Mouse (Mus musculus) olfactory bulb, adult 2 months (tissue): Measurements from ENCODE around the gene Npb. TPM values are rescaled to one million over a fixed set of nuclear protein-coding genes. Genes with fewer than 3 reads are reported as not detected.

Experiments
- H3K27ac ChIP-seq: fragments of 200-500 bp; 2 replicates; pipeline ENCODE4 v1.5.1; 2012; ENCODE audit warnings: low read depth, low read length; ENCODE audit not compliant: insufficient read depth
- H3K4me1 ChIP-seq: fragments of 200-500 bp; 2 replicates; pipeline ENCODE4 v1.6.1; 2012; ENCODE audit warnings: low read length; ENCODE audit not compliant: control insufficient read depth, insufficient read depth
- H3K4me3 ChIP-seq: fragments of 200-500 bp; 2 replicates; pipeline ENCODE4 v1.5.1; 2012; ENCODE audit warnings: mild to moderate bottlenecking, low read depth, low read length, moderate library complexity; ENCODE audit not compliant: insufficient read depth
- CTCF ChIP-seq: fragments of 200-500 bp; IDR thresholded peaks from 2 replicates; pipeline ENCODE4 v1.5.1; 2012; ENCODE audit warnings: low read depth, mild to moderate bottlenecking, low read length, moderate library complexity; ENCODE audit not compliant: insufficient read depth
- POLR2A ChIP-seq: fragments of 200-500 bp; IDR thresholded peaks from 2 replicates; pipeline ENCODE4 v1.6.1; 2012; ENCODE audit warnings: mild to moderate bottlenecking, low read depth, low read length, moderate library complexity; ENCODE audit not compliant: insufficient read depth
- WGBS: fragments of 180-500 bp; shearing (Covaris S2); methylation state at CpG from one replicate; pipeline ENCODE4 v1.1.7; 2018; 5-methylcytosine and 5-hydroxymethylcytosine counted together
- polyA plus RNA-seq: library from polyadenylated mRNA; stranded (reverse); fragments of >200 nt; gene quantifications from 2 replicates; pipeline ENCODE4 v1.2.4, GENCODE M21; 2012; ENCODE audit warnings: low replicate concordance; ENCODE audit not compliant: missing spikeins, insufficient read depth, insufficient read length

Npb gene
- polyA plus RNA-seq, 1 experiment: not detected

- Histone ChIP-seq H3K4me3 (peak within 1 kb of the TSS; percentile 85), H3K4me1 (peaks cover 3% of the 10 kb centered on the region; the same call in 1 of the 2 replicates), H3K27ac (peak within 1 kb of the TSS; percentile 88)
- TF ChIP-seq POLR2A (peak; percentile 92), CTCF (no peak)
- WGBS: under 1% methylated on average over 93 of the region's 94 CpGs
These were observed 35.3 kb upstream of the Npb start, which contains the start of gene P4hb for GRCm38 (mm10) chr11:120572752-120573584. Gene P4hb, minus strand, starts transcription at chr11:120573253.

GRCm38 (mm10) chr11:120573585-120574277 lies 34.5 kb upstream of the Npb start:
- peaks cover 3% of the 10 kb centered on the region; the same call in 1 of the 2 replicates for H3K4me1 ChIP-seq
- under 1% methylated on average over 23 of the region's 23 CpGs for WGBS
- H3K4me3 ChIP-seq: peak overlapping the region; percentile 85
- TF ChIP-seq CTCF (no peak), POLR2A (no peak)
- H3K27ac ChIP-seq: peak overlapping the region; percentile 88

- H3K4me3 ChIP-seq: no peak overlapping the region
- peaks cover 5% of the 10 kb centered on the region; the same call in 1 of the 2 replicates for H3K4me1 ChIP-seq
- WGBS: 30% methylated on average over 5 of the region's 5 CpGs
- no peak for TF ChIP-seq POLR2A
- no peak for TF ChIP-seq CTCF
- H3K27ac ChIP-seq: no peak overlapping the region
These were observed 34.0 kb upstream of the Npb start for GRCm38 (mm10) chr11:120574278-120574600.

GRCm38 (mm10) chr11:120575046-120575445 lies 33.2 kb upstream of the Npb start:
- no peak overlapping the region for H3K4me3 ChIP-seq
- WGBS: 74% methylated on average over 2 of the region's 2 CpGs
- no peak overlapping the region for H3K27ac ChIP-seq
- TF ChIP-seq CTCF: no peak
- no peak for TF ChIP-seq POLR2A
- H3K4me1 ChIP-seq: peaks cover 13% of the 10 kb centered on the region

GRCm38 (mm10) chr11:120575940-120576339 lies 32.3 kb upstream of the Npb start:
- no peak overlapping the region for H3K27ac ChIP-seq
- TF ChIP-seq POLR2A (no peak), CTCF (no peak)
- H3K4me1 ChIP-seq: peaks cover 18% of the 10 kb centered on the region
- H3K4me3 ChIP-seq: no peak overlapping the region

- Histone ChIP-seq H3K4me1 (peaks cover 16% of the 10 kb centered on the region), H3K4me3 (no peak overlapping the region), H3K27ac (no peak overlapping the region)
- TF ChIP-seq POLR2A: no peak
- TF ChIP-seq CTCF: no peak
- 91% methylated on average over 3 of the region's 3 CpGs for WGBS
These were observed 31.8 kb upstream of the Npb start for GRCm38 (mm10) chr11:120576365-120576981.

GRCm38 (mm10) chr11:120577211-120578023 lies 30.9 kb upstream of the Npb start:
- WGBS: 77% methylated on average over 7 of the region's 7 CpGs
- TF ChIP-seq POLR2A (no peak), CTCF (no peak)
- no peak overlapping the region for H3K4me3 ChIP-seq
- peaks cover 20% of the 10 kb centered on the region for H3K4me1 ChIP-seq
- no peak overlapping the region for H3K27ac ChIP-seq

- no peak overlapping the region for H3K27ac ChIP-seq
- H3K4me3 ChIP-seq: no peak overlapping the region
- TF ChIP-seq POLR2A: no peak
- 75% methylated on average over 10 of the region's 10 CpGs for WGBS
- H3K4me1 ChIP-seq: peaks cover 20% of the 10 kb centered on the region
These were observed 30.1 kb upstream of the Npb start for GRCm38 (mm10) chr11:120578024-120578693.
